Mouse (Mus musculus) C2C12 (cell line): ENCODE results near the gene Ppm1h.

Source experiments
- CTCF ChIP-seq: IDR thresholded peaks from one replicate; pipeline ENCODE4 v1.5.1; 2011; ENCODE audit not compliant: control insufficient read depth, insufficient read depth, insufficient read length
- USF1 ChIP-seq: IDR thresholded peaks from one replicate; pipeline ENCODE4 v1.6.1; 2011; ENCODE audit warnings: low read depth, mild to moderate bottlenecking, control low read depth, moderate library complexity

GRCm38 (mm10) chr10:122743361-122743760, 64.8 kb downstream of the Ppm1h start:
- TF ChIP-seq CTCF (no peak), USF1 (no peak)
